Mouse (Mus musculus) gastrocnemius, adult 18-20 months (tissue): Measurements from ENCODE around the gene Mast4. TPM values are rescaled to one million over a fixed set of nuclear protein-coding genes. Genes with fewer than 3 reads are reported as not detected.

Experiments used
- DNase-seq: peaks from one replicate; pipeline ENCODE4 v3.0.0; 2021; ENCODE audit warnings: low spot score
- total RNA-seq, 2 experiments: library from RNA; stranded (reverse); gene quantifications; 2 replicates each; pipeline ENCODE4 v1.2.3; 2021

Mast4 gene
- total RNA-seq, 2 experiments from 2014 or later = 55.0 to 55.1 TPM

GRCm38 (mm10) chr13:103198210-103198940, 135.9 kb downstream of the Mast4 start:
- no peak for DNase-seq

GRCm38 (mm10) chr13:103196307-103196706, 138.0 kb downstream of the Mast4 start:
- no peak for DNase-seq

- DNase-seq = no peak
These were observed 138.4 kb downstream of the Mast4 start for GRCm38 (mm10) chr13:103195847-103196246.

- no peak for DNase-seq
These were observed 150.7 kb downstream of the Mast4 start for GRCm38 (mm10) chr13:103183566-103183965.

GRCm38 (mm10) chr13:103181836-103182235, 152.5 kb downstream of the Mast4 start:
- DNase-seq = no peak

- no peak for DNase-seq
These were observed 157.4 kb downstream of the Mast4 start for GRCm38 (mm10) chr13:103176871-103177270.

- DNase-seq = no peak
These were observed 159.9 kb downstream of the Mast4 start for GRCm38 (mm10) chr13:103174431-103174830.

- peak; percentile 74 for DNase-seq
These were observed 160.6 kb downstream of the Mast4 start for GRCm38 (mm10) chr13:103173545-103174182.

- DNase-seq = no peak
These were observed 182.4 kb downstream of the Mast4 start for GRCm38 (mm10) chr13:103151944-103152343.

- DNase-seq = no peak
These were observed 183.1 kb downstream of the Mast4 start for GRCm38 (mm10) chr13:103151171-103151570.

GRCm38 (mm10) chr13:103150671-103151070, 183.6 kb downstream of the Mast4 start:
- no peak for DNase-seq

- no peak for DNase-seq
These were observed 184.9 kb downstream of the Mast4 start for GRCm38 (mm10) chr13:103149415-103149814.

- no peak for DNase-seq
These were observed 190.0 kb downstream of the Mast4 start for GRCm38 (mm10) chr13:103144343-103144742.

- no peak for DNase-seq
These were observed 193.0 kb downstream of the Mast4 start for GRCm38 (mm10) chr13:103141304-103141703.

- DNase-seq = no peak
These were observed 194.2 kb downstream of the Mast4 start for GRCm38 (mm10) chr13:103140051-103140450.

- DNase-seq = no peak
These were observed 196.0 kb downstream of the Mast4 start for GRCm38 (mm10) chr13:103138298-103138697.

GRCm38 (mm10) chr13:103135224-103135883, 198.9 kb downstream of the Mast4 start:
- DNase-seq = no peak

GRCm38 (mm10) chr13:103131781-103132180, 202.5 kb downstream of the Mast4 start:
- no peak for DNase-seq

GRCm38 (mm10) chr13:103129130-103129797, 205.0 kb downstream of the Mast4 start:
- no peak for DNase-seq

GRCm38 (mm10) chr13:103128729-103129128, 205.6 kb downstream of the Mast4 start:
- no peak for DNase-seq

- DNase-seq = no peak
These were observed 206.7 kb downstream of the Mast4 start for GRCm38 (mm10) chr13:103127594-103127993.

GRCm38 (mm10) chr13:103123716-103124115, 210.6 kb downstream of the Mast4 start:
- DNase-seq = no peak
